Mouse (Mus musculus): ENCODE measurements around the gene Mucl3. TPM values are rescaled to one million over a fixed set of nuclear protein-coding genes. Genes with fewer than 3 reads are reported as not detected.

Mucl3 gene
- total RNA-seq (2014; fragmentation: Nextera tagmentation) (not detected in 2 replicates), total RNA-seq (2017) (not detected in 2 replicates)

GRCm38 (mm10) chr17:35643609-35644236 lies at the start of gene Mucl3:
Gene Mucl3 (minus strand): TSS chr17:35643695.
- no peak for ATAC-seq (replicated peaks; ENCODE audit: low FRiP score, low TSS enrichment, poor library complexity, severe bottlenecking)

- ATAC-seq (replicated peaks; ENCODE audit: low FRiP score, low TSS enrichment, poor library complexity, severe bottlenecking): no peak
These were observed 48.9 kb upstream of the Mucl3 start for GRCm38 (mm10) chr17:35692368-35692767.

GRCm38 (mm10) chr17:35691811-35692210 lies 48.3 kb upstream of the Mucl3 start:
- no peak for ATAC-seq (replicated peaks; ENCODE audit: low FRiP score, low TSS enrichment, poor library complexity, severe bottlenecking)

- no peak for ATAC-seq (replicated peaks; ENCODE audit: low FRiP score, low TSS enrichment, poor library complexity, severe bottlenecking)
These were observed 46.6 kb upstream of the Mucl3 start for GRCm38 (mm10) chr17:35689936-35690645.

GRCm38 (mm10) chr17:35688347-35689175 lies 45.1 kb upstream of the Mucl3 start:
- ATAC-seq (replicated peaks; ENCODE audit: low FRiP score, low TSS enrichment, poor library complexity, severe bottlenecking): no peak

- ATAC-seq (replicated peaks; ENCODE audit: low FRiP score, low TSS enrichment, poor library complexity, severe bottlenecking): no peak
These were observed 41.6 kb upstream of the Mucl3 start for GRCm38 (mm10) chr17:35685061-35685460.

GRCm38 (mm10) chr17:35681986-35682385 lies 38.5 kb upstream of the Mucl3 start:
- no peak for ATAC-seq (replicated peaks; ENCODE audit: low FRiP score, low TSS enrichment, poor library complexity, severe bottlenecking)

- no peak for ATAC-seq (replicated peaks; ENCODE audit: low FRiP score, low TSS enrichment, poor library complexity, severe bottlenecking)
These were observed 37.1 kb upstream of the Mucl3 start for GRCm38 (mm10) chr17:35680591-35680990.

DNA sequence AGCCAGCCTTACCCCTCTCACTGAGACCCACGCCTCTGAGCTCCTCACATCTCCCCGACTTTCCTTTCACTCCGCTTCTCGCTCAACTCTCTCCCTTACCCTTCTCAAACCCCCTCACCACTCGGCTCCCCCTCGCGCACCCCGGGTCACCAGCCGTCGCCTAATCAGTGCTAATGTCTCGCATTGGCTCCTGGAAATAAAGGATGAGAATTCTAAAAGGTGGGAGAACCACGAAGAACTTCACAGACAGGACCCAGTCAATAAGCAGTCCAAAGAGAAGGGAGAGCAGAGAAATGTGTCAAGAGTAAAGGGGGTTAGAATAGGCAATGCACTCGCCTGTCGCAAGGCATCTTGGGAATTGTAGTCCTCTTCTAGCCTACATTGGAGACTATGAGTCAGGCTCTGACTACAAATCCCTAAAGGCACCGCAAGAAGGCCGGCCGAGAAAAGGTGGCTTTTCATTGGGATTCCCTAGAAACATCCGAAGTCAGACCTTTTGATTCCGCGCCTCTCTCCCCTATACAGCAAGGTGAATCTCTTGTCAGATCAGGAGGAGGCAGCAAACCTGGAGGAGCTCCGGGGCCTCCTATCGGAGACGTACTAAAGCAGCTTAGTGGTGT lies 30.0 kb upstream of the Mucl3 start, which contains the start of gene Gtf2h4:
Gene Gtf2h4, minus strand, starts transcription at position 324 of the 620 bp plus-strand sequence.
- peak; percentile 96 for ATAC-seq (replicated peaks; ENCODE audit: low FRiP score, low TSS enrichment, poor library complexity, severe bottlenecking)

DNA sequence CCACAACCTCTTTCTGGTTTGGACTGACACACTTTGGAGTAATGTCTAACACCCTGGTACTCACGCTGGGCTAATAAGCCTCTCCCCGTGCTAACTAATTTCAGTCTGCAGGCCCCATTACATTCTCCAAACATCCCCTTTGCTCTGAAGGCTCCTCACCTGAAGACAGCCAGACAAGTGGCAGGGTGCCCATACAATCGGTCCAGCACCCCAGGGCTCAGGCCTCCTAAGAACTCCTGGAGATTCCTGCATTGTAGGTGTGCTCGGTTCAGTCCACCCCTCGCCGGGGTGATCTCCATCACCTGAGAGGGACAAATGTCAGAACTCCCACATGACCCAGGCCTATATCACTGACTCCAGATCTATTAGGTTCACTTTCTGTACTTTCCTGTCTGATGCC lies 29.0 kb upstream of the Mucl3 start:
- ATAC-seq (replicated peaks; ENCODE audit: low FRiP score, low TSS enrichment, poor library complexity, severe bottlenecking): no peak

GRCm38 (mm10) chr17:35671846-35672245 lies 28.4 kb upstream of the Mucl3 start:
- no peak for ATAC-seq (replicated peaks; ENCODE audit: low FRiP score, low TSS enrichment, poor library complexity, severe bottlenecking)

DNA sequence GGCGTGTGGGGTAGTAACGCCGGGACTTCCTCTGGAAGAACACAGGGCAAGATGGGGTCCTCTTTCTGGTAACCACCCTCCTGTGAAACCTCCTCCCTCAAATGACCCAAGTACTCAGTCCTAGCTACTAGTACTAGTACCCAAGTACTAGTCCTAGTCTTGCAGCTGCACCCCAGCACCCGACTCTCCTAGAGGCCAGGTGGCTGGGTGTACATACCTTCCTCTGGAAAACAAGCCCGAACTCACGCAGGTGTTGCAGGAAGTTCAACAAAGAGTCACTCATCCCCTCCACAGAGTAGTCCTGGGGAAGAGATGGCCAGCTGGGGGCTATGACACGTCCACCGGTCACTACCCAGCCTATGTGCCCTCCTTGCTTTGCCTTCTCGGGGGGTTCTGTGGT lies 26.2 kb upstream of the Mucl3 start:
- ATAC-seq (replicated peaks; ENCODE audit: low FRiP score, low TSS enrichment, poor library complexity, severe bottlenecking): no peak

GRCm38 (mm10) chr17:35667334-35668065 lies 24.0 kb upstream of the Mucl3 start, which contains the start of gene Vars2:
Gene Vars2 (minus strand): TSS chr17:35667592.
- ATAC-seq (replicated peaks; ENCODE audit: low FRiP score, low TSS enrichment, poor library complexity, severe bottlenecking): peak; percentile 76

- 0 out of 2 replicates have a peak, but pooled peaks have one; percentile 24 for ATAC-seq (replicated peaks; ENCODE audit: low FRiP score, low TSS enrichment, poor library complexity, severe bottlenecking)
These were observed 23.4 kb upstream of the Mucl3 start for GRCm38 (mm10) chr17:35666851-35667256.

- ATAC-seq (replicated peaks; ENCODE audit: low FRiP score, low TSS enrichment, poor library complexity, severe bottlenecking): no peak
These were observed 22.5 kb upstream of the Mucl3 start for GRCm38 (mm10) chr17:35665957-35666515.

DNA sequence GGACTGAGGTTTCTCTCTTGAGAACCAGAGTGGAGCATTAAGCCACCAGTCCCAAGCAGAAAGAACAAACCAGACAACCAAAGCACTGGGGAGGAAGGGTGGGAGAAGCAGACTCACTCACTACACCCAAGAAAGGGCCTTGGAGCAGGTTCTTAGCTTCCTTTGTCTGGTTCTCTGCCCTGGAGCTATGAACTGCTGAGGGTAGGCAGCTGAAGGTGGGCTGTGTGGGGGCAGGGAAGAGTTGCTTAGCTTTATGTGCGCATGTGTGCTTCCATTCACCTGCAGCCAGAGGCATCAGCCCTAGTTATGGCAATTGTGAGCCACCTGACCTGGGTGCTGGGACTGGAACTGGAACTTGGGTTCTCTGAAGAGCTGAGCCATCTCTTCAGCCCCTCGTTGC lies 9.6 kb upstream of the Mucl3 start:
- ATAC-seq (replicated peaks; ENCODE audit: low FRiP score, low TSS enrichment, poor library complexity, severe bottlenecking): no peak

GRCm38 (mm10) chr17:35649429-35649828 lies 5.9 kb upstream of the Mucl3 start:
- ATAC-seq (replicated peaks; ENCODE audit: low FRiP score, low TSS enrichment, poor library complexity, severe bottlenecking): no peak

DNA sequence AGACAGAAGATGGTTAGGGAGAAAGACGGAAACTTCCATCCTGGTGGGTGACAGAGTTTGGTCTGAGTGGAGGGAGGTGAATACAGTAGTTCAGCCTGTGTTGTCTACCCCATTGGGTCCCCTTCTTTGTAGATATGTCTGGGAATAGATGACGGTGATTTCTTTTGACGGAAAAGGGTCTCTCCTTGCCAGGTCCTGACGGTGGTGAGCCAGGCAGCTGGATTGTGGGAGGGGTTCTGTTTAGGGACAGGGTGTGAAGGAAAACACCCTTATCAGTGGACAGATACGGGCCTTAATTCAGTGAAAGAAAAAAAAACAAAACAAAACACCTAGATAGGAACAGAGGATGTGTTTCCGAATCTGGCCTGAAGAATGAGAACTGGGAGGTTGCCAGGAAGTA lies 4.1 kb downstream of the Mucl3 start:
- no peak for ATAC-seq (replicated peaks; ENCODE audit: low FRiP score, low TSS enrichment, poor library complexity, severe bottlenecking)
